Mouse (Mus musculus) kidney, adult 2 months (tissue): ENCODE data around the gene Dido1.

ENCODE experiments used
- CTCF ChIP-seq: fragments of 200-500 bp; conservative IDR thresholded peaks from 2 replicates; pipeline ENCODE4 v1.5.1; 2011; ENCODE audit warnings: low read depth, mild to moderate bottlenecking, control low read depth, low read length, moderate library complexity, mixed read lengths; ENCODE audit not compliant: insufficient read depth, insufficient read length
- POLR2A ChIP-seq: fragments of 200-500 bp; IDR thresholded peaks from one replicate; pipeline ENCODE4 v1.6.1; 2011; ENCODE audit warnings: low read depth, low read length, control low read depth

GRCm38 (mm10) chr2:180754976-180755688 lies 45.3 kb upstream of the Dido1 start:
- no peak for TF ChIP-seq CTCF
- TF ChIP-seq POLR2A, result no peak
